Mouse (Mus musculus): ENCODE results near the gene Dlx3.

The Dlx3 gene

DNA sequence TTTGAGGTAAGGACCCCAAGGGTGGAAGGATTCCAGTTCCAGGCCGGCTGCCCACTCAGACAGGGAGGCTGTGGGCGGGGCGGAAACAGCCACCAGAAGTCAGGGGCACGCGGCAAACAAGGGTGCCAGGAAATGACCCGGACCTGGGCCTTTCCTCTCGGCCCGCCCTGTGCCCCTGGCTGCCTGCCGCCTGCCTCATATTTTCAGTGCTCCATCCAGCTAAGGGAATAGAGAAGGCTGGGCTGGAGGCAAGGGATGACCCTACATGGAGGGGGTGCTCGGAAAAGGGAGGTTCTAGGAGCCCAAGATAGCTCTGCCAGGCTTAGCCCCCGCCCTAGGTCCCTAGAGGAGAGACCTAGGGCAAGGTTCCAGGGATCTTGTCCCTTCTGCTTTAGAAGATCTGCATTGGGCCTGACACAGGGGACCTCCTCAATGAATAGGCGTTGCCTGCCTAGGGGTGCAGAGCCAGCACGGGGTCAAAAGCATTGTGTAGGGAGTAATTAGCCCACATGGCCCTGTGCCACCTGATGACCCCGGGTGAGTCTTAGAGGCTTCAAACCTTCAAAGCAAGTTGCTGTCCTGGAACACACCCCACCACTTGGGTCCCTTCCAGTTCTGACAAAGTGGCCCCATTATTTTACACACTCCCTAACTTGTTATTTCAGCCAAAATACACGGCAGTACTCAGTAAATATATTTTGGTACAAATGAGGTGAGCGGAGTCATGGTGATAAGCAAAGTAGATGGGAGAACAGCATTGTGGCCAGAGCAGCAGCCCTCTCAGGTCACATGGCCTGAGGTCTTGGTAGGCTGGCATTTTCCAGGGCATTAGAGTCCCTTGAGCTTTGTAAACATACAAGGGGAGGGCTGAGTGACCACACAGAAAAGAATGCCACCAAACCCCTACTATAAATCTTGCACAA lies 30.8 kb upstream of the Dlx3 start:
- no peak for DNase-seq (ENCODE audit: low read depth)

DNA sequence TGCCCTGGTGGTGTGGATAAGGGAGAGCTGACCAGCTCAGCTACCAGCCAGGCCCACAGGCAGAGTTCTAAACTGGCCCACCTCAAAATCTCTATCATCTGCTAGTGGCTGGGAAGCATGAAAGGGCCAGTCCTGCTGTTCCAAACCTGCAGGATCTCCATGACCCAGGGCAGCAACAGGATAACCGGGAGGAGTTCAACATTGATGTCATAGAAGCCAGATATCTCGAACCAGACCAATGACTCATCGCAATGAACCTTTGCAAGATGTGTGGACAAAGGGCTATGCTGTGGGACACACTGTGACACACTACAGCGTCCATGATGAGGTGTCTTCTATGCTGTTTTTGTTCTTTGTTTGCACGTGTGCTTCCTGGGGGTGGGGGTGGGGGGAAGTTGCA lies 26.8 kb upstream of the Dlx3 start:
- no peak for DNase-seq (ENCODE audit: low read depth)

DNA sequence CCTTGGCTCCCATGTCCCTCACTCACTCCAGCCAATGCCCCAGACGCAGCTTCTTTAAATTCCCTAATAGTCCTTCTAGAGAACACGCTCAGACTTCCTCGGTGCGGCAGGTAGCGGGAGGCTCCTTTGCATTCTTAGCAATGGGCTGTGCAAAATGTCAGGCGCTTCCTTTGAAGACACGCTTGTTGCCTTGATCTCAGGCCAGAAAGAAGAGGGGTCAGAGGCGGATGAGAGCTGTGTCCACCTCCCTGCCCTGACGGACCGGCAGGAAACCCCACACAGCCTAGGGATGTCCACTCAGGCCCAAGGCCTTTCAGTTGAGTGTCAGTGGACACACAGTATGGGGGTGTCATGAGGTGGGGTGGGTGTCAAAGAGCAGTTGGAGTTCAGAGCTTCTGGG lies 24.3 kb upstream of the Dlx3 start:
- no peak for DNase-seq (ENCODE audit: low read depth)

DNA sequence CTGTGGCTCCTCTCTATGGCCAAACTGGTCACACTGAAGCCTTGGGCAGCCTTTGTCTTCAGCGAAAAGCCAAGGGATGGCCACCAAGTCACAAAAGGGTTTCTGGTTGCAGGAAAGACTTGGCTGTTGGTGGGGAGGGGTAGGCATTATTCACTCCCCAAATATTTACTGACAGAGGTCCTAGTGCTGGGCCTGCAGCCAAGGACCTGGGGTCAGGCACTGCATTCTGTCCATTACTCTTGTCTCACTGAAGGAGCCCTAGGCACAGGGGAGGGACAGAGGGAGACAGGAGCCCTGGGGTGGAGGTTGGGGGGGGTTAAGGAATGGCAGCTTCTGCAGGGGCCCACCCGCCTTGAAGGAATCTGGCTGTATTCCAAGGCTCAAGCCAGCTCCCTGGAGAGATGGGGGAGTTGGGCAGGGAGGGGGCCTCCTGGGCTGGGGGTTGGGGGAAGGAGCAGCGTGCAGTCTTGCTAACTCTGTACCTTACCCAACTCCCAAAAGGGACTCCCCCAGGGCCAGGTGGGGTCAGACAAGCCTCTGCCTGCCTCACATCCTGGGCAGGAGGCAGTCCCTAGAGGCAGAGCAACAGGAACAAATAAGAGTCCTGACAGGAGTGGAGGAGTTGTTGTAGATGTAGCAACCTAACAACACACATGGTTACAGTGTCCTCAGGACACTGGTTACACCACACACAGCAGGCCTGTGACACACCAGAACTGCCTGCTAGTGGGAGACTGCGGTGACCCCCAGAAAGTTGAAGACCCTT lies 23.1 kb upstream of the Dlx3 start:
- peak; percentile 77 for DNase-seq (ENCODE audit: low read depth)

DNA sequence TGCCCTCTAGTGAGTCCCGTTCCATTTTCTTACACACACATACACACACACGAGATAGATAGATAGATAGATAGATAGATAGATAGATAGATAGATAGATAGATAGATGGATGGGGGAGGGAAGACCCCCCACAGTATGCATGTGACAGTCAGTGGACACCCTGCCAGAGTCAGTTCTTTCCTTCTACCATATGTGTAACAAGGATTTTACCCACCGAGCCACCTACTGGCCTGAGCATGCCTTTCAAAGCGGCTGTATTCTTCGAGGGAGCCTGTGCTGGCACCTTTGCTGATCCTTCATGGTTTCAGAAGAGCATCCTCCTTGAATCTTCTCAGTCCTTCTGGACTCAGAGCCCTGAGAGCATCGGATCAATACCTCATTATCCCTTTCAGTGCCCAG lies 22.0 kb upstream of the Dlx3 start:
- DNase-seq (ENCODE audit: low read depth): no peak

DNA sequence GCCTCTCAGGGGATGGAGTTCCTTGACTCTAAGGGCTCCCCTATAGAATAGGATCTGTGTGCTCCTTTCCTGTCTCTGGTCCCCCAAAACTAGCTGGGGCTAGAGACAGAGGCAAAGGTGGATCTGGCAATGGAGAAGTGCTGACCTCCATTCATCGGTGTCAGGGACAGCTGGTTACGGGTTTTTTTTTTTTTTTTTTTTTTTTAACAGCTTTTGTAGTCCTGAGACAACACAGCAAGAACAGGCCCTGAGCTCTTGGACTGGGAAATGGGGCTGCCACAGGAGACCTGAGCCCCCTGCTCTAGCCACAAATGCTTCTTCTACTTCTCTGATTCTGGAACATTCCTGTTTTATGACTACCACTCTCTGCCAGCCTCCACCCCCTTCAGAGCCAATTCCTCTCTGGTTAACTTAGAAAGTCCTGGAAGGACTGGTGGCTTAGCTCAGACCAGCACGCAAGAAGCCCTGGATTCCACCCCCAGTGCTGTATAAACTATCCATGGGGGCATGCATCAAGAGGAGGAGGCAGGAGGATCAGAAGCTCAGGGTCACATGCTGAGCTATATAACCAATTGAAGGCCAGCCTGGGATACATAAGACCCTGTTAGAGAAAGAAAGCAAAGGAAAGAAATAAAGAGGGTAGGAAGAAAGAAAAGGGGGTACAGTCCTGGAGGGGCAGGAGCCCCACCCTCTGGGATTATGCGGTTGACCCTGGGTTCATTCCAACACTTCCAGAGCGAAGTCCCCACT lies 21.4 kb upstream of the Dlx3 start:
- peak; percentile 80 for DNase-seq (ENCODE audit: low read depth)

DNA sequence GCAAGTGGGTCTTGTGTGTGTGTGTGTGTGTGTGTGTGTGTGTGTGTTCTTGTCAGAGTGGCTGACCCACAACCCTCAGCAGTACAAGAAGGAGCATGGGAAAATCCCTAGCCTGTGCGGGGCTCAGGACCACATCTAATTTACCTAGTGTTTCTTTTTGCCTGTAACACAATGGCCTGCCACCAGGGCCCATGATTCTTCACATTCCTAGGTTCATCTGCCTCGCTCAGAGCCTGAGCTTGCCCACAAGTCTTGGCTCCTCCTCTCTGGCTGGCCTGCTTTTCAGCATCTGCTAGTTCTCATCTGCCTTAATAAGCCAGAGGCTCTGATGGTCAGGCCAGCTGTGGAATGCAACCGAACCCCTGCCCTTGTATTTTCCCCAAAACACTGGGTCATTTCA lies 19.5 kb upstream of the Dlx3 start:
- peak; percentile 73 for DNase-seq (ENCODE audit: low read depth)

DNA sequence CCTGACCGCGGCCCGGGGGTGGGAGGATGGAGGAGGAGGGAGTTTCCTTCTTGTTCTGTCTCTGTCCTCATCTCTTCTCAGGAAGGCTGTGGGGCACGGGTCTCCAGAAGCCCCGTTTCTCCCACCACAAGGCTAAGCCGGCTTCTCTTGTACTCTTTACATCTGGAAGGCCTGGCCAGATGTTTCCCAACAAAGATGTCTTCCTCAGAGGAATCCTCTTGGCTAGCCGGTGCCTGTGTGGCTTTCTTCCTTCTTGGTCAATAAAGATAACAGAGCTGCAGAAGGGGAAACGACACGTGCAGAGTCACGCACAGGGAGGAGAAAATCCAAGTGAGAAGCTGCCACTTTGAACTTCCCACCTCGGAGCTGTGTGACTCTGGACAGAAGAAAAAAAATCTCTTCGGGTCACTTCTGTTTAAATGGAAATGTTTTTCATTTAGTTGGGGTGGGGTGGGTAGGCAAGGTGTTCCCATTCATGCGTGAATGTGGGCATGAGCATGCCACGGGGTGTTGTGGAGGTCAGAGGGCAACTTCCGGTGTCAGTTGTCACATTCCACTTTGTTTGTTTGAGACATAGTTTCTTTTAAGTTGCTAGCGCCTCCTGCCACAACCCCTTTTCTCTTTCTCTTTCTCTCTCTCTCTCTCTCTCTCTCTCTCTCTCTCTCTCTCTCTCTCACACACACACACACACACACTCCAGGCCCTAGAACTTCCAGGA lies 18.7 kb upstream of the Dlx3 start:
- DNase-seq (ENCODE audit: low read depth): no peak

DNA sequence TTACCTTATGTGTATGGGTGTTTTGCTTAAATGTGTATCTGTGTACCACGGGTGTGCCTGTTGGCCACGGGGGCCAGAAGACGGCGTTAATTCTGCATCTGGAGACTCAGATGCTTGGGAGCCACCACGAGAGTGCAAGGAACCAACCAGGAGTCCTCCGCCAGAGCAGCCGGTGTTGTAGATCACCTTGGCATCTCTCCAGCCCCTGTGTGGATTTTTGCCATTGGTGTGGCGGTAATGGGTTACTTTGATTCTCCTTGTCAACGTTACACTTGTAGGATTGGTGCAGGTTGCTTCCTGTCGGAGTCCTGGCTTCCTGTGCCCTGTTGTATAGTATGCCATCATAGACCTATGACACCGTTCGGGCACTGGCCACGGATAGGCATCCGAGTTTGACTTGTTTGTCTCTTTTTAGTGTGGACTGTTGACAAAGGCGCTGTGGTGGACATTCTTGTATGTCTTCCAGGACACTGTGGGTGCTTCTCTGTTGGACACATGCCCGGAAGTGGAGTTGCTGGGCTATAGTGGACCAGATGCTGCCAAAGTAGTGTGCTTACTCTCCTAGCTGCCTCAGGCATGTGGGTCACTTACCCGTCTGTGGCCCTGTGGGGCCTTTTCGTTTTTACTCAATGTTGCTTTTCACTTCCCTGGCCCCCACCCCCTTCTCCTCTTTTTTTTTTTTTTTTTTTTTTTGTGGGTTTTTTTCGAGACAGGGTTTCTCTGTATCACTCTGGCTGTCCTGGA lies 17.6 kb upstream of the Dlx3 start:
- DNase-seq (ENCODE audit: low read depth): peak; percentile 75

DNA sequence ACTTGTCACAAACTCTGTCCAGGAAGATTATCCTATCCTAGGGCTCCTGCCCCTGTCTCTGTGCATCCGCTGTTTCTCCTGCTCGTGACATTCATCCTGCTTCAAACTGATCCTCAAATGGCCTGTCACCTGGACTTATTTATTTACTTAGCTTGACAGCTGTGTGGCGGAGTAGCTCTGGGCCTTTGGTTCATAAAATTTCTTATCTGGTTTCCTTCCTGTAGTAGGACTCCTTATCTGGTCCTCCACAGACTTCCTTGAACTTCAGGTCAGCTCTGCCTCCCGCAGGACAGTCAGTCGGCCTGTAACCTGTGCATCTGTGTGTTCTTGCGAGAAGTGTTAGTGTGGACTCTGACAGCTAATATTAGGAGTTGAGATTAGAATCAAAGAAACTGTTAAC lies 15.7 kb upstream of the Dlx3 start:
- no peak for DNase-seq (ENCODE audit: low read depth)

DNA sequence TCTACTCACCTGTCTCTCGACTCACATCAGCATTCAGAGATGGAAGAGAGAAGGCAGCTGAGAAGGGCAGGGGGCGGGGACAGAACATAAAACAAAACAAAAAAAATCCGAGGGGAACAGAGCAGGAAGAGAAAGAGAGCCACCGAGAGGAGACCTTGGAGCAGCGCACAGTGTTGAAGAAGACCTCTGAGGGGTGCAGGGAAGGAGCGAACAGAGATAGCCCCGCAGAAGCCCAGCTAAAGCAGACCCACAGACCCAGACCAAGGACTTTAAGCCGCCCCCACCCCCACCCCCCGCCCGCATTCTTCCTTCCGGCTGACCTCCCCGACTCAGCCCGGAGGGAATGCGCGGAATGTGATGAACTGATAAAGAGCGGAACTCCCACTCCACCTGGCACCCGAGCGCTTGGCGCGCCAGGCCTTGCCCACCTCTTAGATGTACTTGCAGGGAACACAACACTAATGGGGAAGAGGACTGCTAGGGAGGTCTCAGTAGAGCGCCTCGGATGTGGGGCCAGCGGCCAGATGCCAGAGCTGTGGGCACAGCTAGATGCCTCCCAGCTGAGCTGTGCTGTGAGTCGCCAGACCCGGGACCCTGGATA lies 14.5 kb upstream of the Dlx3 start:
- DNase-seq (ENCODE audit: low read depth): peak; percentile 62

DNA sequence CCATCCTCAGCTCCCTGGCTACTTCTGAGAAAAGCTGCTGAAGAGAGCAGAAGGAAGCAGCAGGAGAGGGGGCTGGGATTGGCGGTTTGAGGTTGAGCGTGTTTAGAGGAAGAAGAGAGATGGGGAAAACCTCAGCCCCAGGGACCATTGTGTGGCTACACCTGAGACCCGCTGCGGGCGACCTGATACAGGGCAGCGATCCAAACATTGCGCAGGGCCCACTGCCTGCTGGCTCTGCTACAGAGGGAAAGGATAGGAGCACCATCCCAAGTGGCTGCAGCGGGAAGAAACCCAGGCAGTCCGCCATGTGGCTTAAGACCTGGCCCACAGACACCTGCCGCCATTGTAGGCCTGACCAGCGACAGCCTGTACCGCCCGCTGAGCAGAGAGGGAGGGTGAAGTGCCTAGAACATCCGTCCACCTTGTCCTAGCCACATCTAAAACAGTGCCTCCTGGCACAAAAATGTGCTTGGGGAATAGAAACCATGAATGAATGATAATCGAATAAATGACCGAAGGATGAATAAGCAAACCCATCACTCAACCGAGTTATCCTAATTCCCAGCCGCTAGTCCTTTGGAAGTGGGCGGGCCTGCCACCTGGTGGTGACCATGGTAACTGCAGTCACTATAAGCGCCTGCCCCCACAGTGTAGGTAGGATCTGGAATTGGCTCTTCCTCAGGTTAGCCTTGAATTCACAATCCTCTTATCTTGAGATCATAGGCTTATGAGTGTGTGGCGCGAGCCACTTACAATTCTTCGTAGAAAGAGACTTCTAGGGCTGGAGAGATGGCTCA lies 13.3 kb upstream of the Dlx3 start:
- DNase-seq (ENCODE audit: low read depth): peak; percentile 90

DNA sequence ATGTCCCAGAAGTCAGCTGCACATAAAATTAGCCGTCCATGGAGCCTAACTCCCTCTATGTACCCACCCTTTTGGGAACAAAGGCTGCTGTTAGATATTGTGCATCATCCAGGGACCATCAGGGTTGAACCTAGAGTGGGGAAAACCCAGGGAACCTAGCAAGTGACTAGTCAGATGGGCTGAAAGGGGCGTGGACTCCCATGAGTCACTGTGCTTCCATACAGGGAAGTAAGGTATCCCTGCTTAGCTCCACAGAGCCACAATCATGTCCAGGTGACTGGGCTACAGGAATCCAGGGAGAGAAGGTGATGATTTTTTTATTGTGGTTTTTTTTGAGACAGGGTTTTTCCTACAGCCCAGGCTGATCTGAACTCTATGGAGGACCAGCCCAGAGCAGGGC lies 10.9 kb upstream of the Dlx3 start:
- DNase-seq (ENCODE audit: low read depth): no peak

DNA sequence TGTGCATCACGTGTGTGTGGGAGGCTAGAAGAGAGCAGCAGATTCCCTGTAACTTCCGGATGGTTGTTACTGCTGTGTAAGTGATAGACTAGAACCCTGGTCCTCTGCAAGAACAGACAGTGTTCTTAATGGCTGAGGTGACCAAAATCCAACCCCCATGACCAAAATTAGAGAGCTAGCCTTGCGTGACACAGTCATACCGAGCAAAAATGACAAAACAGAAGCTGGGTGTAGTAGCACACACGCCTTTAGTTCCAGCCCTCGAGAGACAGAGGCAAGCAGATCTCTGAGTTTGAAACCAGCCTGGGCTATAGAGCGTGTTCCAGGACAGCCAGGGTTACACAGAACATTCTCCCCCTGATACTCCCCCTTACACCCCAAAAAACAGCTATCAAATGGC lies 9.8 kb upstream of the Dlx3 start:
- DNase-seq (ENCODE audit: low read depth): no peak

DNA sequence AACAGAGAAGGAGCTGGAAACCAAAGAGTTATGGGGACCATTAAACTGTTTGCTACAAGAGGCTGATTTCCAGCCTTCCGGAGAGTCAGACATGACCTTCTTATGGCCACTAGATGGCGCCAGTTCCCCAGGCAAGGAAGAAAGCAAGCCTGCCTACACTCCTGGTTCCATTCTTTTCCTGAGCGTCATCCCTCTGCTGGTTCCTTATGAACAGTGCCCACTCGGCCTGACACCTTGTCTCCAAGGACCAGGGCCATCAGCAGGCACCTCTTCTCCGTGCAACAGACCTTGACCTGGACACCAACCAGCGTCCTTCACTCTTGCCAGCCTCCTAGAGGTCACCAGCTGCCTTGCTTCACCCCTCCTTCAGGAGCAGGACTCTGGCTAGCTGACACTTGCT lies 2.9 kb upstream of the Dlx3 start:
- DNase-seq (ENCODE audit: low read depth): peak; percentile 92

DNA sequence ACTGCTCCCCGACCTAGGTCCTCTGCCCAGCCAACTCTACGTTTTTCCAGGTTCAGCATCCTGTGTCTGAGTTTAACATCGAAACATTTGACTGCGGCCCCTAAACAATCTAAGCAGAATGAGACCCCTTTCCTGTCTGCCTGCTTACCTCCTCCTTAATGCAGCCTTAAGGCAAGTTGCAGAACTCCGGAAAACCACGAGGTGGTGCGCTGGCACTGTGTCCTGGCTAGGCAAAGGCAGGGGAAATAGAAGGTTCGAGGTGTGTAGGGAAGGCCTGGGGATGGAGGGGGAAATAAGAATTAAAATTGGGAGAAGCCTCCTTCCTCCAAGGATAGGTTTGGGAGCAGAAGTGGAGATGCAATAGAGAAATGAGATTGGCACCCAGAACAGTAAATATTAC lies 1.4 kb upstream of the Dlx3 start:
- peak; percentile 83 for DNase-seq (ENCODE audit: low read depth)

DNA sequence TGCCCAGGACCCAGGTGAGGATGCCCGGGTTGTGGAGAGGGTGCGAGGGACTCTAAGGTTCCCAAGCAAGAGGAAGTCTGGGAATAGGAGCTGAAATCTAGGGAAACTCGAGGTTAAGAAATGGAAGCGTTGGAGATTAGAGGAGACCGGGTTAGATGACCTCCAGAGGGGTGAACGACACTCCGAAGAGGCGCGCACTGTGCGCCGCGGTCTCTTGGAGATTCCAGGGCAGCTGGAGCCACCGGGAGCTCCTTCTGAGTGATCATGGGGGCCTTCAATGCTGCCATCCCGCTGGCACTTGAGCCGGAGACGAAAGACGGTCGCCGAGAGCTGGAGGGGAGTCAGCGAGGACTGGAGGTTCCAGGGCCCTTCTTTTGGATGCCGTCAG lies 708 bp downstream of the Dlx3 start:
- no peak for DNase-seq (ENCODE audit: low read depth)

DNA sequence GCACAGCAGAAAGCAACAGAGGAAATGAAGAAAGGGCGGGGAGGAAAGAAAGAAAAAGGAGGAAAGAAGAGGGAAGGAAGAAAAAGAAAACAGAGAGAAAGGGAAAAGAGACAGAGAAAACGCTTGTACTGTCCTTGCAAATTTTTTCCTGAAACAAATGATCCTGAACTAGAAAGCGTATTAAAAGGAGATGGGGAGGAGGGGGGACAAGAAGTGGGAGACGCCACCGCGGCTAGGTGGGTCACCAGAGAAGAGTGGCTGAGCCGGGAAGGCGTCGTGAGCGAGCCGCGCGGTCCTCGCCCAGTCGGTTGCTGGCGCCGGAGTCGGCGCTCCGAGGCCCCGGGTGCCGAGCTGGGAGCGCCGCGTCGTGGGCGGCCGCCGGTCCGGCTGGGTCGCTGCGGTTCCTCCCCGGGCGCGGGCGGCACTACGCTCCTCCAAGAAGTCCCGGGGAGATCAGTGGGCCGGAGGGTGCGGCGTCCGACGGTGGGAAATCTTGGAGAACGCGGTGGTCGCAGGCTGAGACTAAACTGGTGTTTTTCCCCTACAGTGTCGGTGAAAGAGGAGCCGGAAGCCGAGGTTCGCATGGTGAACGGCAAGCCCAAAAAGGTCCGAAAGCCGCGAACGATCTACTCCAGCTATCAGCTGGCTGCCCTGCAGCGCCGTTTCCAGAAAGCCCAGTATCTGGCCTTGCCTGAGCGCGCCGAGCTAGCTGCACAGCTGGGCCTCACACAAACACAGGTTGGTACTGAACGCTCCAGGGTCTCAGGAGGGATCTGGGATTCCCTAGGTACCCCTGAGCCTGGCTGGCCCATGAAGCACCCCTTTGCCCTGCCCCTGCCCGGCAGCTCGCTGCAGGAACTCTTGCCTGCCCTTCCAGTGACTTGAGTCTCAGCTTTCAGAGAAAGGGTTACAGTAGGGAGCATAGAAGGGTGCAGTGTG lies 1.5 kb downstream of the Dlx3 start:
- DNase-seq (ENCODE audit: low read depth): no peak

DNA sequence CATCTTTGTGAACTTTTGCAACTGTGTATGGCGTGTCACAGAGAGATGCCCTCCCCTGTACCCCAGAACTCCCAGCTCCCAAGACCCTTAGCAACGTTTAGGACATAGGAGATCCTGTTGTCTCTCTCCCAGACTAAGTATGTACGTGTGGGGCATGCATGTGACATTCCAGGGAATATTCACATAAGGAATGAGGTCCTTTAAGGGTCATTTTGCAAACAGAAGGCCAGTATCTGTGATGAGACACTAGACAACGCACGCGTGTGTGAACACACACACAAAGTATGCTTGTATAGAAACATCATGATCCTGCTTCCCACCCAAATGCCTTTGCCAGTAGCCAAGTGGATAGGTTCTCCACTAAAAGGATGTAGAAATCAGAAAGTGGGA lies 2.2 kb downstream of the Dlx3 start:
- no peak for DNase-seq (ENCODE audit: low read depth)
